12 mouse cellular contexts compared by ENCODE assay signal in genomic region chr14:55387378-55387777, GRCm38 (mm10).
DNase-seq lines count a peak whose midpoint lies in the region; ATAC-seq and TF ChIP-seq lines count a peak whose summit lies in the region.
"Had no signal": no experiment of that assay in that cellular context is flagged by ENCODE, and none has a peak within 500 bp of the region (broad histone marks: within the 10 kb centered on the region; RNA-seq: fewer than 3 reads in every experiment).

No protein-coding gene starts in this region.

- no peak overlapping the region for H3K9ac ChIP-seq in kidney, postnatal 0 days (ENCODE audit: low read depth, low read length)
- no peak overlapping the region for H3K9ac ChIP-seq in kidney, embryonic 16.5 days (replicated peaks; ENCODE audit: low read length)
- H3K9ac ChIP-seq: limb, embryonic 12.5 days had no signal

- H3K4me1 ChIP-seq in kidney, postnatal 0 days (replicated peaks; ENCODE audit: insufficient read depth, low read length), result peaks cover 5% of the 10 kb centered on the region; the same call in 1 of the 2 replicates
- H3K4me1 ChIP-seq in kidney, embryonic 16.5 days (ENCODE audit: insufficient read depth, low read length), result peaks cover 6% of the 10 kb centered on the region

- H3K4me3 ChIP-seq in kidney, postnatal 0 days (replicated peaks; ENCODE audit: low read depth, low read length), result no peak overlapping the region
- H3K4me3 ChIP-seq in kidney, embryonic 16.5 days (ENCODE audit: low read length), result no peak overlapping the region
- H3K4me3 ChIP-seq: limb, embryonic 12.5 days had no signal

- no peaks in the 10 kb centered on the region for H3K27me3 ChIP-seq in kidney, postnatal 0 days (ENCODE audit: insufficient read depth, low read length)
- no peaks in the 10 kb centered on the region for H3K27me3 ChIP-seq in kidney, embryonic 16.5 days (ENCODE audit: insufficient read depth, low read length)
- H3K27me3 ChIP-seq: CH12.LX; limb, embryonic 12.5 days had no signal

- peak; percentile 25 for DNase-seq in kidney, postnatal 0 days (ENCODE audit: low spot score)
- peak; percentile 21 for DNase-seq in brain, embryonic 14.5 days (ENCODE audit: low read depth)
- peak; percentile 14 to 33 for DNase-seq in heart, adult 9 months (ENCODE audit: low spot score in 2 of 2)
- peak; percentile 21 to 28 for DNase-seq in heart, postnatal 36 days
- no peak for DNase-seq in layer of hippocampus, postnatal 14 days (ENCODE audit: low spot score in 2 of 2)
- no peak for DNase-seq in thymus, postnatal 0 days (ENCODE audit: low spot score)
- no peak for DNase-seq in thymus, postnatal 14 days
- DNase-seq: right cerebral cortex, postnatal 4 days had no signal

- TF ChIP-seq CTCF in kidney, postnatal 0 days (IDR thresholded peaks at IDR 0.05; ENCODE audit: low read depth), result no peak
- no peak for TF ChIP-seq CTCF in brain, embryonic 14.5 days (IDR thresholded peaks at IDR 0.05; ENCODE audit: borderline replicate concordance, extremely low read depth, insufficient read depth, insufficient read length)

- intact Hi-C loops in heart, postnatal 36 days (cut with DNase I), result no loop called here

- no peaks in the 10 kb centered on the region for H3K36me3 ChIP-seq in kidney, postnatal 0 days (ENCODE audit: insufficient read depth, low read length)
- H3K36me3 ChIP-seq in kidney, embryonic 16.5 days (ENCODE audit: insufficient read depth, low read length), result no peaks in the 10 kb centered on the region
- H3K36me3 ChIP-seq: limb, embryonic 12.5 days had no signal

- no peak overlapping the region for H3K27ac ChIP-seq in kidney, postnatal 0 days
- no peak overlapping the region for H3K27ac ChIP-seq in kidney, embryonic 16.5 days (ENCODE audit: low read length)
- H3K27ac ChIP-seq: limb, embryonic 12.5 days had no signal

- WGBS in kidney, postnatal 0 days, result 35% methylated on average over 6 of the region's 6 CpGs
- 43% methylated on average over 6 of the region's 6 CpGs for whole genome bisulfite sequencing in kidney, embryonic 16.5 days

- H3K9me3 ChIP-seq in kidney, postnatal 0 days (replicated peaks; ENCODE audit: low read length), result no peaks in the 10 kb centered on the region
- H3K9me3 ChIP-seq in kidney, embryonic 16.5 days (ENCODE audit: low read length), result no peaks in the 10 kb centered on the region
- H3K9me3 ChIP-seq: limb, embryonic 12.5 days; megakaryocyte, embryonic 14.5 days had no signal

- no peak overlapping the region for H3K4me2 ChIP-seq in kidney, postnatal 0 days (ENCODE audit: low read length)
- H3K4me2 ChIP-seq in kidney, embryonic 16.5 days (replicated peaks; ENCODE audit: low read depth, low read length), result no peak overlapping the region
- H3K4me2 ChIP-seq: limb, embryonic 12.5 days had no signal

- ATAC-seq in kidney, postnatal 0 days (replicated peaks; ENCODE audit: low FRiP score, low read depth), result no peak
- no peak for ATAC-seq in kidney, embryonic 16.5 days (ENCODE audit: low FRiP score, low TSS enrichment)

- TF ChIP-seq POLR2A in brain, embryonic 14.5 days (IDR thresholded peaks at IDR 0.05; ENCODE audit: borderline replicate concordance, extremely low read depth, insufficient read depth, insufficient read length, poor library complexity, severe bottlenecking), result no peak

Comparison
In these comparisons a context has a peak if more than half of its experiments do, and no peak if none do; other contexts are left out.
1. DNase-seq: peak in kidney, postnatal 0 days (single experiment), brain, embryonic 14.5 days (single experiment), heart, adult 9 months (2 of 2) and heart, postnatal 36 days (2 of 2); none in layer of hippocampus, postnatal 14 days (0 of 2), thymus, postnatal 0 days (single experiment) and thymus, postnatal 14 days (single experiment).